Mouse (Mus musculus): ENCODE results near the gene Lefty1. TPM values are rescaled to one million over a fixed set of nuclear protein-coding genes. Genes with fewer than 3 reads are reported as not detected.

Lefty1 gene
- polyA plus RNA-seq, 1 experiment from 2014 or later = 1.1 TPM

DNA sequence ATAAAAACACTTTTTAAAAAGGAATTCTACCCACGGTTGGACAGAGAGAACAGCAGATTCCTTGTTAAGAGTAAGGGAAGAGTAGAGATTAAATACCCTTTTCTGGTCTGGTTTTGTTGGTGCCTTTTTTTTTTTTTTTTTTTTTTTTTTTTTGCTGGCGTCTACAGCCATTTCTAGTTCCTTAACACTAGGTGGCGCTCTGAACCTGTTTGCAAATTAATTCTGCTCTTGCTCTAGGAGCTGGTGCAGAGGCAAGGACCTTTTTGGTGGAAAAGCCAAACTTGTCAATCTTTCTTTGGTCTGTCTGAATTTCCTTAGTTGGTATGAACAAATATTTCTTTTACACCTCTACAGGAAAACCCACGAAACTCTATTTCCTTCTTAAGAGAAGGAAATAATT, 33.7 kb upstream of the Lefty1 start:
- DNase-seq = peak; percentile 90
- TF ChIP-seq CTCF (IDR thresholded peaks at IDR 0.05; ENCODE audit: low read depth) = peak; percentile 73
- Histone ChIP-seq H3K4me3 (ENCODE audit: low read depth, low read length) (no peak overlapping the region), H3K27ac (ENCODE audit: low read depth) (no peak overlapping the region), H3K9me3 (ENCODE audit: low read depth, low read length) (no peaks in the 10 kb centered on the region), H3K9ac (peak overlapping the region; percentile 9; the same call in 1 of the 2 replicates), H3K36me3 (ENCODE audit: insufficient read depth) (0 out of 2 replicates have a peak, but pooled peaks cover 3% of the 10 kb centered on the region), H3K4me2 (no peak overlapping the region), H3K27me3 (ENCODE audit: insufficient read depth, low read length) (no peaks in the 10 kb centered on the region), H3K4me1 (ENCODE audit: insufficient read depth) (peaks cover 5% of the 10 kb centered on the region; the same call in 1 of the 2 replicates)
- 0% methylated on average over 4 of the region's 4 CpGs for WGBS
- no peak for ATAC-seq (ENCODE audit: insufficient read depth)

DNA sequence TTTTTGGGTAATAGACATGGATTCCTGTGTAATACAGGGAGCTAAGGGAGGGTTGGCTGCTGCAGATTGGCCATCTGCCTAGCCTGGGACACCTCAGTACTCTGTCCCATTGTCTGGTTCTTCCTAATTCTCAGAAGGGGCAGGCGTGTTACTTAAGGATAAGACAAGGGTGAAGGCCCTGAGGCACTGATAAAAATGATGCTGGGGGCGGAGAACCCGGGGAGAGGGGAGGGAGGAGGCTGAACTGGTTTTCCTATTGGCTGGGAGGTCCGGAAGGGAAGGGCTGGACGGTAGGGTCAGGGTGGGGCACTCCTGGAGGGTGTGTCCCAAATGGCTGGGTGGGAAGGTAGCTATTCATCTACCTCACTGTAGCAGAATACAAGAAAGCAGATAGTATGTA, 31.9 kb upstream of the Lefty1 start:
- no peaks in the 10 kb centered on the region for H3K9me3 ChIP-seq (ENCODE audit: low read depth, low read length)
- H3K4me1 ChIP-seq (ENCODE audit: insufficient read depth) = peaks cover 5% of the 10 kb centered on the region; the same call in 1 of the 2 replicates
- no peak overlapping the region for H3K27ac ChIP-seq (ENCODE audit: low read depth)
- 30% methylated on average over 5 of the region's 5 CpGs for WGBS
- no peak for DNase-seq
- no peak for TF ChIP-seq CTCF (IDR thresholded peaks at IDR 0.05; ENCODE audit: low read depth)
- no peak for ATAC-seq (ENCODE audit: insufficient read depth)
- no peaks in the 10 kb centered on the region for H3K27me3 ChIP-seq (ENCODE audit: insufficient read depth, low read length)
- H3K4me2 ChIP-seq = no peak overlapping the region
- peaks cover 21% of the 10 kb centered on the region for H3K36me3 ChIP-seq (ENCODE audit: insufficient read depth)
- no peak overlapping the region for H3K9ac ChIP-seq
- no peak overlapping the region for H3K4me3 ChIP-seq (ENCODE audit: low read depth, low read length)

DNA sequence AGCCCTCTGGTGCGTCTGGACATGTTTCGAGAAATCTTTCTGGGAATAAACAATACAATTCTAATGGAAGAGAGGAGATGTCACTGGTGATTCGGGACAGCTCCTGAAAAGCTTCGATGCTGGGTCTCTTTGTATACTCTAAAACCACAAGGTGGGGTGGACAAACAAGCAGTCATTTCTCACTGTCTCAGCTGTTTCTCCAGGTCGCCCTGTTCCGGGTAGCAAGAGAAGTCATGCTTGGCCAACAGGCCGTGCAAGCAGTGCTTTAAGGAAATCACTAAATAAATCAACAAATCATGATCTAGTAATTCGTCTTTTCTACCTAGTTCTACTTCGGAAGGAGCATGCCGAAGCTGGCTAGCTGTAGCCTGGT, 31.2 kb upstream of the Lefty1 start:
- Histone ChIP-seq H3K4me3 (ENCODE audit: low read depth, low read length) (peak overlapping the region; percentile 87), H3K4me1 (ENCODE audit: insufficient read depth) (peaks cover 5% of the 10 kb centered on the region; the same call in 1 of the 2 replicates), H3K27ac (ENCODE audit: low read depth) (peak overlapping the region; percentile 54), H3K4me2 (peak overlapping the region; percentile 92), H3K9ac (peak overlapping the region; percentile 46; the same call in 1 of the 2 replicates), H3K27me3 (ENCODE audit: insufficient read depth, low read length) (no peaks in the 10 kb centered on the region), H3K9me3 (ENCODE audit: low read depth, low read length) (no peaks in the 10 kb centered on the region), H3K36me3 (ENCODE audit: insufficient read depth) (peaks cover 28% of the 10 kb centered on the region)
- WGBS = 27% methylated on average over 10 of the region's 10 CpGs
- DNase-seq (no peak), ATAC-seq (ENCODE audit: insufficient read depth) (no peak)
- no peak for TF ChIP-seq CTCF (IDR thresholded peaks at IDR 0.05; ENCODE audit: low read depth)

- DNase-seq (peak; percentile 98), ATAC-seq (ENCODE audit: insufficient read depth) (peak; percentile 99)
- no peaks in the 10 kb centered on the region for H3K27me3 ChIP-seq (ENCODE audit: insufficient read depth, low read length)
- peak within 1 kb of the TSS; percentile 87 for H3K4me3 ChIP-seq (ENCODE audit: low read depth, low read length)
- peak within 1 kb of the TSS; percentile 79 for H3K27ac ChIP-seq (ENCODE audit: low read depth)
- H3K9me3 ChIP-seq (ENCODE audit: low read depth, low read length) = no peaks in the 10 kb centered on the region
- no peak for TF ChIP-seq CTCF (IDR thresholded peaks at IDR 0.05; ENCODE audit: low read depth)
- H3K4me1 ChIP-seq (ENCODE audit: insufficient read depth) = peaks cover 5% of the 10 kb centered on the region; the same call in 1 of the 2 replicates
- WGBS = 0% methylated on average over 52 of the region's 52 CpGs
- peaks cover 34% of the 10 kb centered on the region for H3K36me3 ChIP-seq (ENCODE audit: insufficient read depth)
- peak within 1 kb of the TSS; percentile 89 for H3K9ac ChIP-seq
- peak within 1 kb of the TSS; percentile 92 for H3K4me2 ChIP-seq
Measured at GRCm38 (mm10) chr1:180904039-180904814, 30.6 kb upstream of the Lefty1 start, which contains the start of gene Pycr2. Gene Pycr2, plus strand, starts transcription at chr1:180904293.

DNA sequence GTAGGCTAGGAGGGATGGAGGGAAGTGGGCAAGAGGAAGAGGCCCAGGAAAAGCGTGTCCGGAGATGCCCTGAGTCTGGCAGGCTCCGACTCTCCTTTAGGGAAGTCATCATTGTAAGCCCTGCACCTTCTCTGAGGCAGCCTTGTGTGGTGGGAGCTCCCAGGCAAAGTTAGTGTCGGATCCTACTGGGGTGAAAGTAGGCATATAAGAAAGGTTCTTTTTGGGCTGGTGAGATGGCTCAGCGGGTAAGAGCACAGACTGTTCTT, 30.1 kb upstream of the Lefty1 start:
- no peak for DNase-seq
- WGBS = 0% methylated on average over 5 of the region's 5 CpGs
- Histone ChIP-seq H3K27me3 (ENCODE audit: insufficient read depth, low read length) (no peaks in the 10 kb centered on the region), H3K4me3 (ENCODE audit: low read depth, low read length) (peak overlapping the region; percentile 87), H3K36me3 (ENCODE audit: insufficient read depth) (peaks cover 34% of the 10 kb centered on the region), H3K27ac (ENCODE audit: low read depth) (peak overlapping the region; percentile 79), H3K9ac (peak overlapping the region; percentile 89), H3K4me1 (ENCODE audit: insufficient read depth) (peaks cover 5% of the 10 kb centered on the region; the same call in 1 of the 2 replicates), H3K4me2 (peak overlapping the region; percentile 92), H3K9me3 (ENCODE audit: low read depth, low read length) (no peaks in the 10 kb centered on the region)
- TF ChIP-seq CTCF (IDR thresholded peaks at IDR 0.05; ENCODE audit: low read depth) = no peak
- ATAC-seq (ENCODE audit: insufficient read depth) = no peak; the same call in 1 of the 2 replicates

DNA sequence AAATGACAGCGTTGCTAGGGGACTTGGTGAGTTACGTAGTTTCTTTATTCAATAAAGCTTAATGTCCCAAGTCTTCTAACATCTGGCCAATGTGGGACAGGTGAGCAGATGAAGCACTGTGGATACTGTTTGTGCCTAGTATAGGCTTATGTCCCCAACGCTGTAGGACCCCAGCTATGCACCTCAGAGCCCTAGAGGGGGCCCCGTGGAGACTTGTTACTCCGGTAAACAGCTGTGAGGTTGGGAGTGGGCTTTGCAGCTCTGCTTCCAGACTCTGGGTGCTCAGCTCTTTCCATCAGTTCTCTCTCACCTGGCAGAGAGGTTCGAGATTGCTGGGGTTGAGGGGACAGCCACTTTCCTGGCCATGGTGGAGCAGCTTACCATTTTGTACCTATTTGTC, 29.5 kb upstream of the Lefty1 start:
- Histone ChIP-seq H3K4me2 (peak overlapping the region; percentile 92), H3K36me3 (ENCODE audit: insufficient read depth) (peaks cover 34% of the 10 kb centered on the region), H3K9me3 (ENCODE audit: low read depth, low read length) (no peaks in the 10 kb centered on the region), H3K27ac (ENCODE audit: low read depth) (no peak overlapping the region), H3K27me3 (ENCODE audit: insufficient read depth, low read length) (no peaks in the 10 kb centered on the region), H3K9ac (peak overlapping the region; percentile 89), H3K4me3 (ENCODE audit: low read depth, low read length) (peak overlapping the region; percentile 87), H3K4me1 (ENCODE audit: insufficient read depth) (peaks cover 5% of the 10 kb centered on the region; the same call in 1 of the 2 replicates)
- no peak for ATAC-seq (ENCODE audit: insufficient read depth)
- 58% methylated on average over 6 of the region's 6 CpGs for WGBS
- DNase-seq = no peak
- no peak for TF ChIP-seq CTCF (IDR thresholded peaks at IDR 0.05; ENCODE audit: low read depth)

DNA sequence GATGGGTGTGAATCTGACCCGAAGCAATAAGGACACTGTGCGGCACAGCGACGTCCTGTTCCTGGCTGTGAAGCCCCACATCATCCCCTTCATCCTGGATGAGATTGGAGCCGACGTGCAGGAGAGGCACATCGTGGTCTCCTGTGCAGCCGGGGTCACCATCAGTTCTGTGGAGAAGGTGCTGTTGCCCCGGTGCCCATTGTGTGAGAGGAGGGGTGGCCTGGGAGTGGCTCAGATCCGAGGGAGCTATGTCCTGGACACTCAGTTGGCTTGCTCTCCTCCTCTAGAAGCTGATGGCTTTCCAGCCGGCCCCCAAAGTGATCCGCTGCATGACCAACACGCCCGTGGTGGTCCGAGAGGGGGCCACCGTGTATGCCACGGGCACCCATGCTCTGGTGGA, 28.9 kb upstream of the Lefty1 start:
- no peak for DNase-seq
- Histone ChIP-seq H3K36me3 (ENCODE audit: insufficient read depth) (peaks cover 34% of the 10 kb centered on the region), H3K27ac (ENCODE audit: low read depth) (no peak overlapping the region), H3K9ac (peak overlapping the region; percentile 89), H3K27me3 (ENCODE audit: insufficient read depth, low read length) (no peaks in the 10 kb centered on the region), H3K4me2 (peak overlapping the region; percentile 92; the same call in 1 of the 2 replicates), H3K9me3 (ENCODE audit: low read depth, low read length) (no peaks in the 10 kb centered on the region), H3K4me1 (ENCODE audit: insufficient read depth) (peaks cover 5% of the 10 kb centered on the region; the same call in 1 of the 2 replicates), H3K4me3 (ENCODE audit: low read depth, low read length) (0 out of 2 replicates have a peak overlapping the region, but pooled peaks have one; percentile 87)
- ATAC-seq (ENCODE audit: insufficient read depth) = no peak
- WGBS = 92% methylated on average over 17 of the region's 17 CpGs
- no peak for TF ChIP-seq CTCF (IDR thresholded peaks at IDR 0.05; ENCODE audit: low read depth)
